Mouse (Mus musculus) megakaryocyte, embryonic 14.5 days (primary cell): ENCODE data around the gene Pibf1.

ENCODE experiments used
- FLI1 ChIP-seq: IDR thresholded peaks from 2 replicates; pipeline ENCODE4 v1.6.1; 2012; ENCODE audit warnings: low read length, inconsistent platforms, mixed read lengths
- GATA1 ChIP-seq: IDR thresholded peaks from 3 replicates; pipeline ENCODE4 v1.6.1; 2012; ENCODE audit warnings: mixed read lengths, low read length, inconsistent platforms, borderline replicate concordance

- TF ChIP-seq GATA1 = no peak
- no peak for TF ChIP-seq FLI1
These were observed 53.5 kb downstream of the Pibf1 start for GRCm38 (mm10) chr14:99152683-99153082.
